Mouse (Mus musculus) kidney, embryonic 14.5 days (tissue): ENCODE data around the gene Prkn. TPM values are rescaled to one million over a fixed set of nuclear protein-coding genes. Genes with fewer than 3 reads are reported as not detected.

ENCODE experiments used
- ATAC-seq: fragments of 200-750 bp; cut with Nextera tagmentation; 2 replicates; pipeline ENCODE4 v1.8.0; 2017; ENCODE audit warnings: moderate number of reproducible peaks, mild to moderate bottlenecking, moderate TSS enrichment, moderate library complexity; ENCODE audit not compliant: low FRiP score, low TSS enrichment
- H3K27ac ChIP-seq: fragments of 300-500 bp; sonication (generic); 2 replicates; pipeline ENCODE4 v1.5.1; 2014; ENCODE audit warnings: low read depth, mild to moderate bottlenecking, low read length, moderate library complexity, mixed read lengths
- H3K27me3 ChIP-seq: fragments of 300-500 bp; sonication (generic); 2 replicates; pipeline ENCODE4 v1.6.1; 2014; ENCODE audit warnings: mild to moderate bottlenecking, low read length; ENCODE audit not compliant: control insufficient read depth, insufficient read depth
- H3K36me3 ChIP-seq: fragments of 300-500 bp; sonication (generic); 2 replicates; pipeline ENCODE4 v1.6.1; 2014; ENCODE audit warnings: low read length, mixed read lengths; ENCODE audit not compliant: control insufficient read depth, insufficient read depth
- H3K4me1 ChIP-seq: fragments of 300-500 bp; sonication (generic); 2 replicates; pipeline ENCODE4 v1.6.1; 2014; ENCODE audit warnings: low read length, mixed read lengths; ENCODE audit not compliant: control insufficient read depth, insufficient read depth
- H3K4me2 ChIP-seq: fragments of 300-500 bp; sonication (generic); replicated peaks from 2 replicates; pipeline ENCODE4 v1.6.1; 2014; ENCODE audit warnings: low read depth, mild to moderate bottlenecking, low read length
- H3K4me3 ChIP-seq: fragments of 300-500 bp; sonication (generic); 2 replicates; pipeline ENCODE4 v1.5.1; 2014; ENCODE audit warnings: mild to moderate bottlenecking, low read length
- H3K9ac ChIP-seq: fragments of 300-500 bp; sonication (generic); 2 replicates; pipeline ENCODE4 v1.6.1; 2014; ENCODE audit warnings: low read depth, mild to moderate bottlenecking, low read length, moderate library complexity
- H3K9me3 ChIP-seq: fragments of 300-500 bp; sonication (generic); 2 replicates; pipeline ENCODE4 v1.6.1; 2016; ENCODE audit warnings: low read length; ENCODE audit not compliant: control insufficient read depth
- WGBS: fragments of 180-500 bp; shearing (Covaris S2); extraction: QIAGEN DNeasy Blood & Tissue Kit; methylation state at CpG from one replicate; pipeline ENCODE4 v1.1.7; 2014; 5-methylcytosine and 5-hydroxymethylcytosine counted together
- polyA plus RNA-seq: library from polyadenylated mRNA; unstranded; fragments of >200 nt; fragmentation: Nextera tagmentation; extraction: Ambion mirVana; gene quantifications from 2 replicates; pipeline ENCODE4 v1.2.1, GENCODE M21; 2014

Prkn gene
- polyA plus RNA-seq, 1 experiment from 2014 or later: 2.2 TPM

DNA sequence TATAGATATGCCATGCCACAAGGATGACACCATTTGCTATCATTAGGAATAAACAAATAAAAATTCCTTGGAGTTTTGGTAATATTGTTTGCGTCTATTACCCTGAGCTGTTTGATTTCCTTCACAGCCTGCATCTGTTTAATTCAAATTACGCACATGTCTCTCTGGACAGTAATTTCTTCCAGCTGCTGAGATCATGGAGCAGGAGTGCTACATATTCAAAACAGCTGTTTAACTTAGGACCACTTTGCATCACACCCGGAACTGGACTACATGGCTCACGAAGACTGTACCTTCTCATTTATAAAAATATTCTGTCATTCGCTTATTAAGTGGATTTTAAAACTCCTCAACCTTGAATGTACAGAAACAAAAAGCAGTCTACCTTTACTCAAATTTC is 246.9 kb downstream of the Prkn start:
- no peaks in the 10 kb centered on the region for H3K9me3 ChIP-seq
- H3K36me3 ChIP-seq: no peaks in the 10 kb centered on the region
- no peak overlapping the region for H3K4me3 ChIP-seq
- H3K4me1 ChIP-seq: no peaks in the 10 kb centered on the region
- no peak overlapping the region for H3K9ac ChIP-seq
- 77% methylated on average over 5 of the region's 5 CpGs for WGBS
- H3K27me3 ChIP-seq: no peaks in the 10 kb centered on the region
- ATAC-seq: no peak
- no peak overlapping the region for H3K4me2 ChIP-seq
- no peak overlapping the region for H3K27ac ChIP-seq

DNA sequence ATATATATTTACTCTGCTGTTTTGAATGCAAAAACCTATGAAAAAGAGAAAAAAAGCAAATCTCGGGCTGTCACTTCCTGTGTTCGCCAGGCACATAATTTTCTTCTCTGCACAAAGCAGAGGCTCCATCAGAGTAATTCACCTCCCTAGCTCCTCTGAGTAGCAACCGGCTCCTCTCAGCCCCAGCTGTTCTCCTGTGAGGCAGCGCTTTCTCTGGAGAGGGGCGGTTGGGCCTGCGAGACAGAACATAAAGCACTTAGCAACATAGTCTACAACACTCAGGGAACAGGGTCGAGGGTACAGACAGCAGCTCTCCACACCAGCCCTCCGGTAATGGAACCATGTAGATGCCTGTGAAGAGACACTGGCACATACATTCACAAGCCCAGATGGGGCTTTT is 247.6 kb downstream of the Prkn start:
- Histone ChIP-seq H3K27ac (no peak overlapping the region), H3K4me3 (no peak overlapping the region), H3K4me1 (no peaks in the 10 kb centered on the region), H3K9me3 (no peaks in the 10 kb centered on the region), H3K27me3 (no peaks in the 10 kb centered on the region), H3K4me2 (no peak overlapping the region), H3K36me3 (no peaks in the 10 kb centered on the region), H3K9ac (no peak overlapping the region)
- 34% methylated on average over 8 of the region's 8 CpGs for WGBS
- no peak for ATAC-seq

DNA sequence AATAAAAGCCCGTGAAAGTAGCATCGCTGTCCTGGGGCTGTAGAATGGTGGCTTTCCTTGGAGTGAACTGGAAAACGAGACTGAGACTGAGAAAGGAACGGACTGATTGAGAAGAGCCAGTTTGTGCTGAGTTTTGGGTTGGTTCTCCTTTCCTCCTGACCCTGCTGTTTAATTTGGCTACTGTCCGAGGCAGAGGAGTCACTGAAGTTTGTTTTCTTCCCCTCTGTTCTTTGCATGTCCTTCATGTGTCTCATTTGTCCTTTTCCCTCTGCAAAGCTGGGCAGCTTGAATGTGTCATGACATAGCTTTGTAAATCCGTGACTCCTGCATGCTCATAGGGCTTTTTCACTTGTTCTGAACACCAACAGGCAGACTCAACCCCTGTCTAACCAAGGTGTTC is 249.2 kb downstream of the Prkn start:
- no peak for ATAC-seq
- no peak overlapping the region for H3K4me3 ChIP-seq
- H3K9ac ChIP-seq: no peak overlapping the region
- 67% methylated on average over 6 of the region's 6 CpGs for WGBS
- H3K36me3 ChIP-seq: no peaks in the 10 kb centered on the region
- no peaks in the 10 kb centered on the region for H3K4me1 ChIP-seq
- no peaks in the 10 kb centered on the region for H3K9me3 ChIP-seq
- H3K27me3 ChIP-seq: no peaks in the 10 kb centered on the region
- H3K27ac ChIP-seq: no peak overlapping the region
- no peak overlapping the region for H3K4me2 ChIP-seq

DNA sequence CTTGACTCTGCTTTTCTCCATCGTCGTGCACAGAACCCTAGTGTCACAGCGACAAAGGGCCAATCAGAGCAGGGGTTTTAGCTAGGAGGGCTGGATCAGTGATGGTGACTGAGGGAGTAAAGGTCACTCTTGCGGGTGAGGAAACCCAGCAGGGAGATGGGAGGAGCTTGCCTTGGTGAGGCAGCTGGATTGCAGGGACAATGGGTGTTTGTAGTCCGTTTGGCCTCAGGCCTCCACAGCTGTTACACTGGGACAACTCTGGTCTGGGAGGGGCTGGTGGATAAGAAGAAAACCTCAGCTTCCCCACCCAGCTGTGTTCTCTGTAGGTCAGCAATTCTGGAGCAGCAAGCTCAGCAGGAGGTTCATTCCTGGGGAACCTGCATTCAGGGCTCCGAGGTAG is 252.7 kb downstream of the Prkn start:
- Histone ChIP-seq H3K4me1 (no peaks in the 10 kb centered on the region), H3K27me3 (no peaks in the 10 kb centered on the region), H3K4me2 (no peak overlapping the region), H3K27ac (no peak overlapping the region), H3K9ac (no peak overlapping the region), H3K4me3 (no peak overlapping the region), H3K9me3 (no peaks in the 10 kb centered on the region; the same call in 1 of the 2 replicates), H3K36me3 (no peaks in the 10 kb centered on the region)
- ATAC-seq: no peak
- whole genome bisulfite sequencing: 39% methylated on average over 6 of the region's 6 CpGs

DNA sequence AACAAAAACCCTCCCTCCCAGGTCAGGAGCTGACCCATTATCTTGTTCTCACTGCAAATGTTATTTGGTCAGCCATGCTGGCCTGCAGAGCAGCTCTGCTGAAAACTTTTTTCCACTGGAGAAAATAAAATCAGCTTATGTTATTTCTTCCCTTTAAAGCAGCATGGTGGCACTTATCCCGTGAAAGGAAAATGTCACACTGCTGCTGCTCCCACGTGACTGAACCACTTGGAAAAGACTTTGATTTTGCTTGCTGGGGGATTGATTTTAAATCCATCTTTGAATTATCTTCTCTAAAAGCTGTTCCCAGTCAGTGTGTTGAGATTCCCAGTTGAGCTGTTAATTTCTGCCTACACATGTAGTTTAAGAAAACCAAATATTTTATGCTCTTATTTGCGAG is 253.1 kb downstream of the Prkn start:
- no peak overlapping the region for H3K9ac ChIP-seq
- H3K4me3 ChIP-seq: no peak overlapping the region
- H3K36me3 ChIP-seq: no peaks in the 10 kb centered on the region
- H3K4me2 ChIP-seq: no peak overlapping the region
- no peaks in the 10 kb centered on the region; the same call in 1 of the 2 replicates for H3K9me3 ChIP-seq
- WGBS: 58% methylated on average over 3 of the region's 3 CpGs
- ATAC-seq: no peak
- H3K27me3 ChIP-seq: no peaks in the 10 kb centered on the region
- no peak overlapping the region for H3K27ac ChIP-seq
- H3K4me1 ChIP-seq: no peaks in the 10 kb centered on the region

DNA sequence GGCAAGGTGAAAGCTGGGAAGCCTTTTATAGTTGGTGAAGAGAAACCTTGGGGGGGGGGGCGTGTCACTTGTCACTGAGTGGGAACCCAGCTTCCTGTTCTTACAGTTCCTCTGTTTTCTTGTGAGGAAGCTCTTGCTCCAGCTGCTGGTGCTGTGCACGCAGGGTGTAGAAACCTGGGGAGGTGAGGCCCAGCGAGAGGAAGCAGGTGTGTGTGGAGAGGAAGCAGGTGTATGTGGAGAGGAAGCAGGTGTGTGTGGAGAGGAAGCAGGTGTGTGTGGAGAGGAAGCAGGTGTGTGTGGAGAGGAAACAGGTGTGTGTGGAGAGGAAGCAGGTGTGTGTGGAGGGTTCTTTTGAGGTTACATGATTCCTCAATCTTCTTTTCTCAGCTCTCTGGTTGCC is 266.8 kb downstream of the Prkn start:
- Histone ChIP-seq H3K27me3 (no peaks in the 10 kb centered on the region), H3K9me3 (no peaks in the 10 kb centered on the region), H3K36me3 (no peaks in the 10 kb centered on the region), H3K4me2 (no peak overlapping the region), H3K9ac (no peak overlapping the region), H3K4me3 (no peak overlapping the region), H3K4me1 (no peaks in the 10 kb centered on the region), H3K27ac (no peak overlapping the region)
- no peak for ATAC-seq
- WGBS: 84% methylated on average over 3 of the region's 3 CpGs

DNA sequence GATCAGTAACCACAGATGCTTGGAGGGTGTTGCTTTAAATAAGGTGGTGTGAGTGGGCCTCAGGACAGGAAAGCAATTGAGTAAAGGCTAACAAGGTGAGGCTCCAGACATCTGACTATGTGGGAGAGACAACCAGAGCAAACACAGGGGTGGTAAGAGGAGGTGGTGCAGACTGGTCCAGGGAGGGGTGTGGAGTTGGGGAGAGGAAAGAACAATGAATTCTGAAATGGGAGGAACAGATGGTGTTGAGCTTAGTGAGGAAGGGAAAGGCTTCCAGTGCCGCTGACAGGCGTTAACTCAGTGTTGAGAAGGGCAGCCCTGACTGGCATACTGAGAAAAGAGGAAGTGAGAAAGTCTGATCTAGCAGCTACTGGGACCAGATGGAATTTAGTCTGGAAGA is 267.7 kb downstream of the Prkn start:
- ATAC-seq: no peak
- Histone ChIP-seq H3K4me2 (no peak overlapping the region), H3K9me3 (no peaks in the 10 kb centered on the region), H3K36me3 (no peaks in the 10 kb centered on the region), H3K27ac (no peak overlapping the region), H3K27me3 (no peaks in the 10 kb centered on the region), H3K4me3 (no peak overlapping the region), H3K9ac (no peak overlapping the region), H3K4me1 (no peaks in the 10 kb centered on the region)
- 23% methylated on average over 2 of the region's 2 CpGs for WGBS

DNA sequence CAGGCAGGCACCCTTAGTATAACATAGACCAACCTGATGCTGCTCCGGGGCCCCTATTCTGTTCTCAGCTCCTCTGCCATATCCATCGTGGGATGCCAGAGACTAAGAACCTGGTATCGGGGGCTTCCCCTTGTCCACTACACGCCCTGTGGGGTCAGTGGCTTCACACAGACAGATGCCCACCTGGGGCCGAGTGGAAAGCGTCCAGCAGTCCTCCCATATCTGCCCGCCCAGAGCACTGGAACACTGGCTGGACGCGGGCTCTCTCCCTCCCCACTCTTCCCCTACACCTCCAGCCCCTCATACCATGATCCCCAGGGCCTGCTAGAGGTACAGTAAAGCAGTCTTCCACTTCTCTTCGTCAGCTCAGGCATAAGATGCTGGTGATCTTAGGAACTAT is 277.3 kb downstream of the Prkn start:
- H3K27ac ChIP-seq: no peak overlapping the region
- ATAC-seq: no peak
- no peak overlapping the region for H3K4me2 ChIP-seq
- H3K36me3 ChIP-seq: no peaks in the 10 kb centered on the region
- no peaks in the 10 kb centered on the region for H3K4me1 ChIP-seq
- H3K27me3 ChIP-seq: no peaks in the 10 kb centered on the region
- H3K9me3 ChIP-seq: no peaks in the 10 kb centered on the region
- no peak overlapping the region for H3K4me3 ChIP-seq
- WGBS: 81% methylated on average over 10 of the region's 10 CpGs
- no peak overlapping the region for H3K9ac ChIP-seq

DNA sequence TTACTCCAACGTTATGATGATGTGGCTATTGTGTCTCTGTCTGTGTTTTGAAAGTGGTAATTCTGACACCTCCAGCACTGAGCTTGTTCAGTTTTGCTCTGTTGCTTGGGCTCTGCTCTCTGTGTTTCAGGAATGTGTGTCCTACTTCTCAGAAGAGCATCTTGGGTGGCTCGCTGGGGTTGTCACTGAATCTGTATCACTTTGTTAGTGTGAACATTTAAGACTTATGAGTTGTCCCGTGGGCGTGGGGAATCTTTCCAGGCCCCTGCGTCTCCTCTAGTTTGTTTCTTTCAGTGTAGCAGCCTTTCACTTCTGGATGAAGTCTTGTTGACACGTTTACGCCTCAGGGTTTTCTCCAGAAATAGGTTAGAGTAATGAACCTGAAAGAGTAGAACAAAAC is 283.9 kb downstream of the Prkn start:
- Histone ChIP-seq H3K27me3 (no peaks in the 10 kb centered on the region), H3K4me1 (no peaks in the 10 kb centered on the region), H3K27ac (no peak overlapping the region), H3K4me2 (no peak overlapping the region), H3K9me3 (no peaks in the 10 kb centered on the region), H3K9ac (no peak overlapping the region), H3K4me3 (no peak overlapping the region), H3K36me3 (no peaks in the 10 kb centered on the region)
- WGBS: 55% methylated on average over 7 of the region's 7 CpGs
- no peak for ATAC-seq

DNA sequence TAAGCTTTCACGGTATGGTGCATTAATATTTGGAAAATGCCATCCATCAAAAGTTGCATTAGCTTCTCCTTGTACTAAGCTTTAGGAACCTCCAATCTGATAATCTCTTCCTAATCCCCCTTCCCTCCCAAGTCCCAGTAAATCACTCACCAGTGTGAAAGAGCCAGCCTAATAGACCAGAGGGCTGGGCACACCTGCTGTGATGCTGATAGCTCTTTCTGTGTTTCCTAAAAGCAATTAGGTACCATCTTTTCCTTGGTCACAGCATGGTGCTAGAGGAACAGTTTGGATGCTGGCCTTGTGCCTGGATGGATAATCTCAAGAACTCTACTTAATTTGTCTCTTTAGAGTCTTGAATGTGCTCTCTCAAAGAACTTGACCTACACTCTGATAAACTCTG is 287.0 kb downstream of the Prkn start:
- Histone ChIP-seq H3K27ac (no peak overlapping the region), H3K36me3 (no peaks in the 10 kb centered on the region), H3K4me2 (no peak overlapping the region), H3K9me3 (no peaks in the 10 kb centered on the region), H3K27me3 (no peaks in the 10 kb centered on the region), H3K4me3 (no peak overlapping the region), H3K9ac (no peak overlapping the region), H3K4me1 (no peaks in the 10 kb centered on the region)
- ATAC-seq: no peak
- 89% methylated on average over 1 of the region's 1 CpGs for WGBS
